Mouse (Mus musculus): ENCODE measurements around the gene Hacd4.

GRCm38 (mm10) chr4:88480130-88480529 is 41.4 kb upstream of the Hacd4 start:
- TF ChIP-seq CTCF (IDR thresholded peaks at IDR 0.05; ENCODE audit: extremely low read depth, insufficient read depth, low read length): no peak
- TF ChIP-seq POLR2A (IDR thresholded peaks at IDR 0.05; ENCODE audit: extremely low read depth, insufficient read depth, low read length): no peak

Data from cortical plate, adult 2 months (tissue).